Mouse (Mus musculus) liver, embryonic 16.5 days (tissue): ENCODE measurements around the gene Filip1l. TPM values are rescaled to one million over a fixed set of nuclear protein-coding genes. Genes with fewer than 3 reads are reported as not detected.
A peak's percentile ranks its signal among the peaks of the same experiment; 100 is the strongest.

ENCODE experiments used
- ATAC-seq: fragments of 200-750 bp; cut with Nextera tagmentation; 2 replicates; pipeline ENCODE4 v1.8.0; 2017; ENCODE audit warnings: low read depth, mild to moderate bottlenecking, moderate number of reproducible peaks, moderate library complexity
- H3K27ac ChIP-seq: fragments of 300-500 bp; sonication (generic); 2 replicates; pipeline ENCODE4 v1.5.1; 2014; ENCODE audit warnings: mild to moderate bottlenecking, low read length
- H3K27me3 ChIP-seq: fragments of 300-500 bp; sonication (generic); 2 replicates; pipeline ENCODE4 v1.6.1; 2014; ENCODE audit warnings: low read depth, low read length, mixed read lengths; ENCODE audit not compliant: control insufficient read depth, insufficient read depth
- H3K36me3 ChIP-seq: fragments of 300-500 bp; sonication (generic); 2 replicates; pipeline ENCODE4 v1.6.1; 2014; ENCODE audit warnings: mild to moderate bottlenecking; ENCODE audit not compliant: control insufficient read depth, insufficient read depth
- H3K4me1 ChIP-seq: fragments of 300-500 bp; sonication (generic); 2 replicates; pipeline ENCODE4 v1.6.1; 2014; ENCODE audit warnings: low read depth, low read length, mixed read lengths; ENCODE audit not compliant: control insufficient read depth
- H3K4me2 ChIP-seq: fragments of 300-500 bp; sonication (generic); 2 replicates; pipeline ENCODE4 v1.6.1; 2014; ENCODE audit warnings: low read depth, low read length, mixed read lengths
- H3K4me3 ChIP-seq: fragments of 300-500 bp; sonication (generic); 2 replicates; pipeline ENCODE4 v1.5.1; 2014; ENCODE audit warnings: low read depth, mild to moderate bottlenecking, low read length
- H3K9ac ChIP-seq: fragments of 300-500 bp; sonication (generic); 2 replicates; pipeline ENCODE4 v1.6.1; 2014; ENCODE audit warnings: low read depth, low read length
- H3K9me3 ChIP-seq: fragments of 300-500 bp; sonication (generic); replicated peaks from 2 replicates; pipeline ENCODE4 v1.6.1; 2016; ENCODE audit warnings: low read length; ENCODE audit not compliant: control insufficient read depth
- WGBS: fragments of 180-500 bp; shearing (Covaris S2); extraction: QIAGEN DNeasy Blood & Tissue Kit; methylation state at CpG from one replicate; pipeline ENCODE4 v1.1.7; 2014; ENCODE audit not compliant: insufficient replicate concordance; 5-methylcytosine and 5-hydroxymethylcytosine counted together
- polyA plus RNA-seq: library from polyadenylated mRNA; unstranded; fragments of >200 nt; fragmentation: Nextera tagmentation; extraction: Ambion mirVana; gene quantifications from 2 replicates; pipeline ENCODE4 v1.2.1, GENCODE M21; 2015

Filip1l gene
- polyA plus RNA-seq, 1 experiment from 2014 or later: 5.0 TPM

GRCm38 (mm10) chr16:57318637-57319125 is 34.2 kb upstream of the Filip1l start:
- H3K4me2 ChIP-seq: no peak overlapping the region
- H3K4me1 ChIP-seq: no peaks in the 10 kb centered on the region
- H3K4me3 ChIP-seq: no peak overlapping the region
- H3K9me3 ChIP-seq: no peaks in the 10 kb centered on the region
- no peak for ATAC-seq
- H3K27ac ChIP-seq: no peak overlapping the region
- H3K9ac ChIP-seq: no peak overlapping the region
- no peaks in the 10 kb centered on the region for H3K36me3 ChIP-seq
- H3K27me3 ChIP-seq: no peaks in the 10 kb centered on the region
- 73% methylated on average over 8 of the region's 8 CpGs for WGBS

- 68% methylated on average over 7 of the region's 7 CpGs for WGBS
- H3K9ac ChIP-seq: no peak overlapping the region
- H3K4me2 ChIP-seq: no peak overlapping the region
- H3K27me3 ChIP-seq: no peaks in the 10 kb centered on the region
- no peaks in the 10 kb centered on the region for H3K9me3 ChIP-seq
- H3K27ac ChIP-seq: no peak overlapping the region
- no peak overlapping the region for H3K4me3 ChIP-seq
- no peaks in the 10 kb centered on the region for H3K36me3 ChIP-seq
- H3K4me1 ChIP-seq: no peaks in the 10 kb centered on the region
- no peak for ATAC-seq
These were observed 33.4 kb upstream of the Filip1l start for GRCm38 (mm10) chr16:57319284-57320124.

- no peak for ATAC-seq
- no peak overlapping the region for H3K27ac ChIP-seq
- no peaks in the 10 kb centered on the region for H3K36me3 ChIP-seq
- no peaks in the 10 kb centered on the region for H3K9me3 ChIP-seq
- no peak overlapping the region for H3K4me3 ChIP-seq
- 68% methylated on average over 7 of the region's 7 CpGs for WGBS
- H3K4me2 ChIP-seq: no peak overlapping the region
- H3K27me3 ChIP-seq: no peaks in the 10 kb centered on the region
- no peak overlapping the region for H3K9ac ChIP-seq
- H3K4me1 ChIP-seq: no peaks in the 10 kb centered on the region
These were observed 25.9 kb upstream of the Filip1l start for GRCm38 (mm10) chr16:57326996-57327395.

- Histone ChIP-seq H3K4me3 (no peak overlapping the region), H3K4me1 (no peaks in the 10 kb centered on the region), H3K9ac (no peak overlapping the region), H3K9me3 (no peaks in the 10 kb centered on the region), H3K27me3 (no peaks in the 10 kb centered on the region), H3K27ac (no peak overlapping the region), H3K4me2 (no peak overlapping the region), H3K36me3 (no peaks in the 10 kb centered on the region)
- WGBS: 70% methylated on average over 8 of the region's 8 CpGs
- ATAC-seq: no peak
These were observed 23.9 kb upstream of the Filip1l start for GRCm38 (mm10) chr16:57329028-57329427.

GRCm38 (mm10) chr16:57330111-57330510 is 22.8 kb upstream of the Filip1l start:
- Histone ChIP-seq H3K27me3 (no peaks in the 10 kb centered on the region), H3K4me1 (no peaks in the 10 kb centered on the region), H3K4me2 (no peak overlapping the region), H3K9ac (no peak overlapping the region), H3K9me3 (no peaks in the 10 kb centered on the region), H3K4me3 (no peak overlapping the region), H3K27ac (no peak overlapping the region), H3K36me3 (no peaks in the 10 kb centered on the region)
- ATAC-seq: no peak
- WGBS: 54% methylated on average over 2 of the region's 2 CpGs

- H3K27me3 ChIP-seq: no peaks in the 10 kb centered on the region
- no peak for ATAC-seq
- H3K4me3 ChIP-seq: no peak overlapping the region
- H3K4me2 ChIP-seq: no peak overlapping the region
- no peaks in the 10 kb centered on the region for H3K4me1 ChIP-seq
- H3K27ac ChIP-seq: no peak overlapping the region
- WGBS: 62% methylated on average over 7 of the region's 7 CpGs
- H3K9ac ChIP-seq: no peak overlapping the region
- no peaks in the 10 kb centered on the region for H3K9me3 ChIP-seq
- no peaks in the 10 kb centered on the region for H3K36me3 ChIP-seq
These were observed 20.6 kb upstream of the Filip1l start for GRCm38 (mm10) chr16:57332301-57332700.

GRCm38 (mm10) chr16:57336770-57337423 is 16.0 kb upstream of the Filip1l start:
- Histone ChIP-seq H3K4me3 (no peak overlapping the region), H3K9ac (no peak overlapping the region), H3K4me2 (peak overlapping the region; percentile 20; the same call in 1 of the 2 replicates), H3K4me1 (no peaks in the 10 kb centered on the region), H3K27me3 (no peaks in the 10 kb centered on the region), H3K27ac (no peak overlapping the region; the same call in 1 of the 2 replicates), H3K9me3 (no peaks in the 10 kb centered on the region), H3K36me3 (no peaks in the 10 kb centered on the region)
- ATAC-seq: no peak
- WGBS: 36% methylated on average over 11 of the region's 11 CpGs

GRCm38 (mm10) chr16:57339765-57340612 is 12.9 kb upstream of the Filip1l start:
- 68% methylated on average over 8 of the region's 8 CpGs for WGBS
- Histone ChIP-seq H3K4me3 (no peak overlapping the region), H3K36me3 (no peaks in the 10 kb centered on the region), H3K4me2 (no peak overlapping the region), H3K4me1 (no peaks in the 10 kb centered on the region), H3K27ac (no peak overlapping the region), H3K27me3 (no peaks in the 10 kb centered on the region), H3K9me3 (no peaks in the 10 kb centered on the region), H3K9ac (no peak overlapping the region)
- no peak for ATAC-seq
